Mouse (Mus musculus): ENCODE measurements around the gene Prr12. TPM values are rescaled to one million over a fixed set of nuclear protein-coding genes. Genes with fewer than 3 reads are reported as not detected.

Gene Prr12
- polyA plus RNA-seq, 1 experiment from 2014 or later = 13.4 TPM

DNA sequence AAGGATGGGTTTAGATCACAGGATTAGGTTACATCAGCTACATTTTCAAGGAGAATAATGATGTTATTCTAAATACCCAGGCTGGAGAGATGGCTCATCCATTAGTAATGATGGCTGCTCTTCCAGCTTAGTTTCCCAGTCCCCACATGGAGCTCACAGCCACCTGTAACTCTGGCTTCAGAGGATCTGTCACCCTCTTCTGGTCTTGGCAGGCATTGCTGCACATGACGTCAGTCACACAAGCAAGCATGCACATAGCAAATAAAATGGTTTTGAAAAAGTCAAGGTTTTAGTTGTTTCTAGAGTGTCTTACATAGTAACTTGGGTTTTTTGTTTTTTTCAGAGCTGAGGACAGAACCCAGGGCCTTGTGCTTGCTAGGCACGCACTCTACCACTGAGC is 19.5 kb upstream of the Prr12 start:
- no peaks in the 10 kb centered on the region for H3K4me1 ChIP-seq (ENCODE audit: control insufficient read depth, insufficient read depth, low read depth, low read length)
- no peak overlapping the region for H3K4me3 ChIP-seq (ENCODE audit: low read length)
- no peaks in the 10 kb centered on the region for H3K9me3 ChIP-seq (ENCODE audit: control insufficient read depth, low read length)
- H3K4me2 ChIP-seq (ENCODE audit: low read length) = no peak overlapping the region
- no peak for ATAC-seq
- H3K27ac ChIP-seq (ENCODE audit: low read depth, low read length) = no peak overlapping the region
- H3K9ac ChIP-seq (ENCODE audit: low read depth, low read length) = no peak overlapping the region
- H3K36me3 ChIP-seq (ENCODE audit: control insufficient read depth, insufficient read depth, low read length) = peaks cover 3% of the 10 kb centered on the region; the same call in 1 of the 2 replicates
- H3K27me3 ChIP-seq (replicated peaks; ENCODE audit: control insufficient read depth, insufficient read depth, low read length) = no peaks in the 10 kb centered on the region
- 80% methylated on average over 2 of the region's 2 CpGs for WGBS

DNA sequence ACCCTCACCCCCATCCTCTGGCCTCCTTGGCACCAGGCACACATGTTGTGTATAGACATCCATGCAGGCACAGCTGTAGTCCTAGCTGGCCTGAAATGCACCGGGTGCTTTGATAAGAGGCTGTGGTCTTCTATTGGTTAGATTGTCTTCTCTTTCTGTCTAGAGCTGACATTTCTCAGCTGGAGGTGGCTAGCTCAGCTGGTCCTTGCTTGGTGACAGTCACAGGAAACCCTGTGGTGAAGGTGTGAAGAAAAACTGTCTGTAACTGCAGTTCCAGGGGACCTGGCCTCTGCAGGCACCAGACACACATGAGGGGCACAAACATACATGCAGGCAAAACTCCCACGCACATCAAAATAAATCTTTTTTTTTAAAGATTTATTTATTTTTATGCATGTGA is 17.0 kb upstream of the Prr12 start:
- H3K27ac ChIP-seq (ENCODE audit: low read depth, low read length) = no peak overlapping the region
- H3K4me3 ChIP-seq (ENCODE audit: low read length) = no peak overlapping the region
- no peak overlapping the region for H3K4me2 ChIP-seq (ENCODE audit: low read length)
- WGBS = 78% methylated on average over 2 of the region's 2 CpGs
- H3K9ac ChIP-seq (ENCODE audit: low read depth, low read length) = no peak overlapping the region
- no peaks in the 10 kb centered on the region for H3K27me3 ChIP-seq (replicated peaks; ENCODE audit: control insufficient read depth, insufficient read depth, low read length)
- no peaks in the 10 kb centered on the region for H3K4me1 ChIP-seq (ENCODE audit: control insufficient read depth, insufficient read depth, low read depth, low read length)
- ATAC-seq = no peak
- no peaks in the 10 kb centered on the region for H3K9me3 ChIP-seq (ENCODE audit: control insufficient read depth, low read length)
- H3K36me3 ChIP-seq (ENCODE audit: control insufficient read depth, insufficient read depth, low read length) = no peaks in the 10 kb centered on the region

DNA sequence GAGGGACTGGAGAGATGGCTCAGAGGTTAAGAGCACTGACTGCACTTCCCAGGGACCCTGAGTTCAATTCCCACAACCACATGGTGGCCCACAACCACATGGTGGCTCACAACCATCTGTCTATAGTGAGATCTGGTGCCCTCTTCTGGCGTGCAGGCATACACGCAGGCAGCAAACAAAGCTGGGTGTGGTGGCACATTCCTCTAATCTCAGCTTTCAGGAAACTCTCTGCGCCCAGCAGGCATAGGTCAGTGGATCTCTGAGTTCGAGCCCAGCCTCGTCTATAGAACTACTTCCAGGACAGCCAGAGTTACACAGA is 15.3 kb upstream of the Prr12 start:
- H3K4me2 ChIP-seq (ENCODE audit: low read length) = no peak overlapping the region
- WGBS = 28% methylated on average over 5 of the region's 5 CpGs
- no peak overlapping the region for H3K9ac ChIP-seq (ENCODE audit: low read depth, low read length)
- no peak overlapping the region for H3K27ac ChIP-seq (ENCODE audit: low read depth, low read length)
- ATAC-seq = no peak
- H3K36me3 ChIP-seq (ENCODE audit: control insufficient read depth, insufficient read depth, low read length) = no peaks in the 10 kb centered on the region
- H3K4me1 ChIP-seq (ENCODE audit: control insufficient read depth, insufficient read depth, low read depth, low read length) = peaks cover 4% of the 10 kb centered on the region
- H3K4me3 ChIP-seq (ENCODE audit: low read length) = no peak overlapping the region
- H3K9me3 ChIP-seq (ENCODE audit: control insufficient read depth, low read length) = no peaks in the 10 kb centered on the region
- H3K27me3 ChIP-seq (replicated peaks; ENCODE audit: control insufficient read depth, insufficient read depth, low read length) = no peaks in the 10 kb centered on the region

DNA sequence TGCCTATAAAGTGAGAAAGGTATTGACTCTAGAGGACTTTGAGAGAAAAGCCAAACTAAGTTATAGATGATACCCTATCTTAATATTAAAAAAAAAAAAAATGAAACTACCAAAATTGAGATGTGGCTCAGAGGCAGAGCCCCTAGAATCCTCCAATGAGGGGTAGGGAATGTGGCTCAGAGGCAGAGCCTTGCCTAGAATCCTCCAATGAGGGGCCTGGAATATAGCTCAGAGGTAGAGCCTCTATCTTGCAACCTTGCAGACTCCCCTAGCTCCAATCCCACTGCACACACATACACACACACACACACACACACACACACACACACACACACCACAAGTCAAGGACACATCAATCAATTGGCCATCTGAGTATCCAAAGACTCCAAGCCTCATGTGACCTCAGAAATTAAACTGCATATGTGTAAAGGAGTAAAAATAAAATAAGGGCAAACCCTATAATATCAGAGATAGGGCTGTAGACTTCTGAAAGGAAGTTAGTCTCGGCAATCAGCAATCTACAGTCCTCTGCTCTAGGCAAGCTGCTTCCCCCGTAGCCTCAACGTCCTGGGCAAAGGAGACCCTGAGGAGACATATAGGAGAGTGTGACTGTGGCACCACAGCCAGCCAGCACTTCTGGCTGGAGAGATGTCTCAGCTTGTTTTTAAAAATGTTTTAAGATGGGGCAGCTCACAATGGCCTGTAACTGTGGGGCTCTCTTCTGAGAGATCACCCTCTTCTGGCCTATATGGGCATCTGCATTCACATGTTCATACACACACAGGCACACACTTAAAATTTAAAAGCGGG is 14.7 kb upstream of the Prr12 start:
- ATAC-seq = no peak
- Histone ChIP-seq H3K4me3 (ENCODE audit: low read length) (no peak overlapping the region), H3K4me2 (ENCODE audit: low read length) (no peak overlapping the region), H3K27ac (ENCODE audit: low read depth, low read length) (no peak overlapping the region), H3K36me3 (ENCODE audit: control insufficient read depth, insufficient read depth, low read length) (no peaks in the 10 kb centered on the region), H3K9ac (ENCODE audit: low read depth, low read length) (no peak overlapping the region), H3K4me1 (ENCODE audit: control insufficient read depth, insufficient read depth, low read depth, low read length) (peaks cover 4% of the 10 kb centered on the region), H3K9me3 (ENCODE audit: control insufficient read depth, low read length) (no peaks in the 10 kb centered on the region), H3K27me3 (replicated peaks; ENCODE audit: control insufficient read depth, insufficient read depth, low read length) (no peaks in the 10 kb centered on the region)
- WGBS = 78% methylated on average over 4 of the region's 4 CpGs

DNA sequence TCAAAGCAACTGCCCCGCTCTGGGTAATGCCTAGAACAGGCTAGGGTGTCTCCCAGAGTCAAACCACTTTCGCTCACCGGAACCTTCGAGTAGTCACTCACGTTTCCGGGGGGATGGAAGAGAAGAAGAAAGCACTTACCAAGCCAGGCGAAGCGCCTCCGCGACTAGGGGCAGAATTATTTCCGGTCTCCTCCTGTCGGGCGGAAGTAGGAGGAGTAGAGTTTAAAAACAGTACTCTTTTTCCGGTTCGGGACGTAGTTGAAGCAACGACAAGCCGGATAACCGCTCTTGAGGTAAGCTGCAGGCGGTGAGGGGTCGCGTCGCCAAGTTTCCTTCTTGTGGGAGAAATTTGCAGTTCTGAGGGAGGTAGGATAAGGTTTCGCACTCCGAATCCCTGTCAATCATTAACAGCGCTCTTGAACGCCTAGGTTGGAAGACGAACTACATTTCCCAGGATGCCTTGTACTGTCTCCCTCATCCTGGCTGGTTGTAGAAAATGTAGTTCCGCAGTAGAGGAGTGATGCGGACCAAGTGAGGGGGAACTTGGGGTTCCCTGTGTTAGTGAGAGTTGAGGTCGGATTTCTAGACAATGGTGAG is 9.7 kb upstream of the Prr12 start, which contains the start of the genes Nosip and Prrg2:
Gene Nosip, plus strand, starts transcription at position 191 of the 597 bp plus-strand sequence.
Gene Prrg2, minus strand, starts transcription at position 439 of the 597 bp plus-strand sequence.
- peak within 1 kb of the TSS; percentile 57 for H3K4me2 ChIP-seq (ENCODE audit: low read length)
- peak within 1 kb of the TSS; percentile 70 for H3K9ac ChIP-seq (ENCODE audit: low read depth, low read length)
- peak within 1 kb of the TSS; percentile 63 for H3K4me3 ChIP-seq (ENCODE audit: low read length)
- WGBS = under 1% methylated on average over 31 of the region's 31 CpGs
- H3K4me1 ChIP-seq (ENCODE audit: control insufficient read depth, insufficient read depth, low read depth, low read length) = peaks cover 16% of the 10 kb centered on the region
- H3K36me3 ChIP-seq (ENCODE audit: control insufficient read depth, insufficient read depth, low read length) = no peaks in the 10 kb centered on the region
- H3K27me3 ChIP-seq (replicated peaks; ENCODE audit: control insufficient read depth, insufficient read depth, low read length) = no peaks in the 10 kb centered on the region
- no peaks in the 10 kb centered on the region for H3K9me3 ChIP-seq (ENCODE audit: control insufficient read depth, low read length)
- peak within 1 kb of the TSS; percentile 87 for H3K27ac ChIP-seq (ENCODE audit: low read depth, low read length)
- ATAC-seq = peak; percentile 90

DNA sequence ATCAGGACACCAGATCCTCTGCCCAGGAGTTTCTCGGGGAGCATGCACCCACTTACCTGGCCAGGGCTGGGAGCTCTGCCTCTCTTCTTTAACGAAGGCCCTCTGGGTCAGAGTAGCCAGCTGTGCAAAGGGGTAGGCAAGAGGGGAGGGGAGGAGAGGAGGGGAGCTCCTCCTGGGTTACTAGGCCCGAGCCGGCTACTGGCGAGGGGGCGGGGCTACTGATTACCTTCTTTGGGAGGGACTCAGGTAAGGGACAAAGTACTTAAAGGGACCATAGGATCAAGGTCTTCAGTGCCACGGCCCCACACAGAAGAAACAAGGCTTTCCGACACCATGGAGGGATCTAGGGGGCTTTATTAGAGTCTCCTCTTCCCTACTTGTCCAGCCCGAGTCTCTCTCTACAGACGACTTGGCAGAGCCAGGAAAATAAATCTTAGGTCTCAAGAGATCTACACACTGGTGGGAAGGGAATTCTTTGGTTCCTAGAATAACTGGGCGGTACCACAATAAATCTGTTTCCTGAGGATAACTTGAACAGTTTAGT is 8.9 kb upstream of the Prr12 start:
- H3K27ac ChIP-seq (ENCODE audit: low read depth, low read length) = no peak overlapping the region
- H3K4me1 ChIP-seq (ENCODE audit: control insufficient read depth, insufficient read depth, low read depth, low read length) = peaks cover 16% of the 10 kb centered on the region
- no peaks in the 10 kb centered on the region for H3K27me3 ChIP-seq (replicated peaks; ENCODE audit: control insufficient read depth, insufficient read depth, low read length)
- peak overlapping the region; percentile 63 for H3K4me3 ChIP-seq (ENCODE audit: low read length)
- no peaks in the 10 kb centered on the region for H3K9me3 ChIP-seq (ENCODE audit: control insufficient read depth, low read length)
- H3K36me3 ChIP-seq (ENCODE audit: control insufficient read depth, insufficient read depth, low read length) = no peaks in the 10 kb centered on the region
- WGBS = 22% methylated on average over 11 of the region's 11 CpGs
- ATAC-seq = no peak
- H3K4me2 ChIP-seq (ENCODE audit: low read length) = peak overlapping the region; percentile 49
- peak overlapping the region; percentile 27; the same call in 1 of the 2 replicates for H3K9ac ChIP-seq (ENCODE audit: low read depth, low read length)

DNA sequence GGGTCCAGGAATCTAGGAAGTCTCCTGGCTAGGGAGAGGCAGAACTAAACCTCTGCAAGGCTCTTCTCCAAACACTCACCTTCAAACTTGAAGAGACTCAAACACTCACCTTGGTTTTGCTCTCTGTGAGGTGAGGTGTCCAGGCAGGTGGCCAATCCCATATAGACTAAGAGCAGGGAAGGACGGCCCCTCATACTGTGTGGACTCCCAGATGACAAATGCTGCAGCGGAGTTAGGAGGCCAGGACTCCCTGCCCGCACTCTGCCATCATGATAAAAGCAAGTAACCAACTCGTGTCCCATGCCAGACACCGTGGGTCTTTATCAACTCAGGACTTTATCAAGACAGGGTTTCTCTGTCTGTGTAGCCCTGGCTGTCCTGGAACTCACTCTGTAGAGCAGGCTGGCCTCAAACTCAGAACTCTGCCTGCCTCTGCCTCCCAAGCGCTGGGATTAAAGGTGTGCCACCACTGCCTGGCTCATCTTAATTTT is 8.0 kb upstream of the Prr12 start:
- no peak overlapping the region for H3K9ac ChIP-seq (ENCODE audit: low read depth, low read length)
- 87% methylated on average over 6 of the region's 6 CpGs for WGBS
- peaks cover 16% of the 10 kb centered on the region for H3K4me1 ChIP-seq (ENCODE audit: control insufficient read depth, insufficient read depth, low read depth, low read length)
- H3K9me3 ChIP-seq (ENCODE audit: control insufficient read depth, low read length) = no peaks in the 10 kb centered on the region
- no peak for ATAC-seq
- H3K4me3 ChIP-seq (ENCODE audit: low read length) = no peak overlapping the region
- H3K4me2 ChIP-seq (ENCODE audit: low read length) = no peak overlapping the region
- no peaks in the 10 kb centered on the region for H3K27me3 ChIP-seq (replicated peaks; ENCODE audit: control insufficient read depth, insufficient read depth, low read length)
- no peaks in the 10 kb centered on the region for H3K36me3 ChIP-seq (ENCODE audit: control insufficient read depth, insufficient read depth, low read length)
- no peak overlapping the region for H3K27ac ChIP-seq (ENCODE audit: low read depth, low read length)

DNA sequence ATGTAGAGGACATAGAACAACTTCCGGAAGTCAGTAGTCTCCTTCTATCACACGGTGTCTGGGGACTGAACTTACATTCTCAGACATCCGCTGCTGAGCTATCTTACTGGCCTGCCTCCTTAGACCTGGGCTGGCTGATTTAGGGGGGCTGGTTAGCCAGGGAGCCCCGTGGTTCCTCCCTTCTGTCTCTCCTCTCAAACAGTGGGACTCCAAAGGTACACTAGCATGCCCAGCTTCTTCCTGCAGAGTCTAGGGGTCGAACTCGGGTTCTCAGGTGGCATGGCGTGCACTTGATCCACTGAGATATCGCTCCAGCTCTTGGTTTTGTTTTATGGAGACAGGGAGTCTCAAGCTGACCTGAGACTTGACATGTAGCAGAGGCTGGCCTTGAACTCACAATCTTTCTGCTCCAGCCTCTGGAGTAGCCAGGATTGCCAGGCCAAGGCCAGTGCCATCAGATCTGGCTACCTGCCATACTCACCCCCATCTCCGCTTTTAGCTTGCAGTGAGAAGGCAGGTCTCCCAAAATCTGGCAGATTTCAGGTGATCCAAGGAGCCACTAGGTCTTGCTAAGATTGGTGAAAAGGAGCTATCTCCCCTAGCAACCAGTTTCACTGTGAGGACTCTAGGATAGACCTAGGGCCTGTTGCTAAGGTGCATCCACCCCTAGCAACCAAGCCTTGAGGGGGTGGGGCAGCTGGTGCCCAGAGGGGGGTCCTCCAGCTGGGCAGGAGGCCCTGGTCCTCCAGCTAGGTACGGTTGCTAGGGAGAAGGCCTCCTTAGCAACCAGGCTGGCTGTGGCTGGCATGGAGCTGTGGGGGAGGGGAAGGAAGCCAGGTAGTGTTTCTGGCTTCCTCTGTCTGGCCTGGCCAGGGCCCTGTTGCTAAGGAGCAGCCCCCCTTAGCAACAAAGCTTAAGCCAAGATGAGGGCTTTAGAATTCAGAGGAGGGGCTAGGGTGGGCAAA is 6.2 kb upstream of the Prr12 start:
- Histone ChIP-seq H3K36me3 (ENCODE audit: control insufficient read depth, insufficient read depth, low read length) (no peaks in the 10 kb centered on the region), H3K27me3 (replicated peaks; ENCODE audit: control insufficient read depth, insufficient read depth, low read length) (no peaks in the 10 kb centered on the region), H3K9ac (ENCODE audit: low read depth, low read length) (peak overlapping the region; percentile 46; the same call in 1 of the 2 replicates), H3K4me3 (ENCODE audit: low read length) (no peak overlapping the region), H3K4me1 (ENCODE audit: control insufficient read depth, insufficient read depth, low read depth, low read length) (peaks cover 16% of the 10 kb centered on the region), H3K9me3 (ENCODE audit: control insufficient read depth, low read length) (no peaks in the 10 kb centered on the region), H3K27ac (ENCODE audit: low read depth, low read length) (peak overlapping the region; percentile 71), H3K4me2 (ENCODE audit: low read length) (no peak overlapping the region)
- WGBS = 75% methylated on average over 10 of the region's 10 CpGs
- ATAC-seq = peak; percentile 19
